Mouse (Mus musculus) bone marrow, adult 2 months (tissue): ENCODE measurements around the gene Zfp111.

Experiments used
- CTCF ChIP-seq: fragments of 200-500 bp; IDR thresholded peaks from 2 replicates; pipeline ENCODE4 v1.5.1; 2011; ENCODE audit warnings: low read length, control low read depth; ENCODE audit not compliant: control insufficient read depth, insufficient read depth
- POLR2A ChIP-seq: fragments of 200-500 bp; IDR thresholded peaks from 2 replicates; pipeline ENCODE4 v1.6.1; 2011; ENCODE audit warnings: low read depth, mild to moderate bottlenecking, control low read depth, low read length, borderline replicate concordance; ENCODE audit not compliant: control insufficient read depth

DNA sequence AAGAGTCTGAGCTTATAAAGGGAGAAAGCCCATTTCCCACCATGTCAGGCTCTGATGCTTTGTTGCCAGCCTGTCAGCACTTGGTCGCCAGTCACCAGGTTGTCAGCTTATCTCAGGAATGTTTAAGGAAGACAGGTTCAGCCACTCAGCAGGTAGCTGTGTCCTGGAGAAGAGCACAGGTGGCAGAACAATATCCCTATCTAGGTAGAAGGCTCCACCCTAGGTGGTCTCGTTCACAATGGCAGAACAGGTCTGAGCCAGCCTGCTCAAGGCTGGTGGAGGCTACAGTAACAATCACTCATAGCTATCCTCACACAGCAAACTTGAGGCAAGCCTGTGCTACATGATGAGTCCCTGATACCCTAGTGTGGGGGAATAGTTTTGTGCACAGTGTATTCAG, 19.9 kb downstream of the Zfp111 start:
- TF ChIP-seq CTCF (no peak), POLR2A (no peak)
